In genomic region chr3:107332127-107332959, GRCm38 (mm10) we compare ENCODE assay signal across 9 mouse cellular contexts. TPM values are rescaled to one million over a fixed set of nuclear protein-coding genes. Genes with fewer than 3 reads are reported as not detected.
DNase-seq lines count a peak whose midpoint lies in the region; ATAC-seq and TF ChIP-seq lines count a peak whose summit lies in the region.
"Had no signal": no experiment of that assay in that cellular context is flagged by ENCODE, and none has a peak within 500 bp of the region (broad histone marks: within the 10 kb centered on the region; RNA-seq: fewer than 3 reads in every experiment).

No protein-coding gene starts in this region.

- intact Hi-C loops in gastrocnemius, postnatal 14 days (cut with DNase I; ENCODE audit: low total_unique reads) = no loop called here

- peaks cover 16% of the 10 kb centered on the region for H3K4me1 ChIP-seq in cerebellum, adult 2 months (ENCODE audit: control insufficient read depth, insufficient read depth, low read length)
- peaks cover 19% of the 10 kb centered on the region for H3K4me1 ChIP-seq in intestine, embryonic 16.5 days (ENCODE audit: control insufficient read depth, insufficient read depth, low read length)
- peaks cover 17% of the 10 kb centered on the region for H3K4me1 ChIP-seq in limb, embryonic 11.5 days (ENCODE audit: control insufficient read depth, insufficient read depth, low read length)
- H3K4me1 ChIP-seq in midbrain, embryonic 16.5 days (ENCODE audit: control insufficient read depth, insufficient read depth, low read length) = peaks cover 37% of the 10 kb centered on the region
- H3K4me1 ChIP-seq in testis, adult 2 months (ENCODE audit: control insufficient read depth, insufficient read depth, low read length) = peaks cover 9% of the 10 kb centered on the region

- DNase-seq in cerebellum, adult 2 months = peak in 1 of 2 experiments; percentile 46
- no peak for DNase-seq in cerebellum, adult 8-10 months
- DNase-seq in embryo, embryonic 10 days (ENCODE audit: low spot score) = peak; percentile 64
- DNase-seq in gastrocnemius, postnatal 14 days = peak; percentile 45
- peak; percentile 73 for DNase-seq in limb, embryonic 11.5 days (ENCODE audit: low spot score)

- no peak for TF ChIP-seq POLR2A in cerebellum, adult 2 months (IDR thresholded peaks at IDR 0.05; ENCODE audit: borderline replicate concordance, insufficient read depth, low read length)
- TF ChIP-seq POLR2A in testis, adult 2 months (IDR thresholded peaks at IDR 0.05; ENCODE audit: control insufficient read depth, low read depth, low read length) = no peak

- ATAC-seq in intestine, embryonic 16.5 days = peak; percentile 11; the same call in 1 of the 2 replicates
- peak; percentile 0; the same call in 1 of the 2 replicates for ATAC-seq in limb, embryonic 11.5 days (ENCODE audit: insufficient number of reproducible peaks, low FRiP score, low TSS enrichment, low read depth)
- ATAC-seq in midbrain, embryonic 16.5 days = peak; percentile 1

- peak overlapping the region; percentile 83 for H3K4me3 ChIP-seq in cerebellum, adult 2 months (replicated peaks; ENCODE audit: insufficient read depth, low read depth, low read length)
- peak overlapping the region; percentile 77 for H3K4me3 ChIP-seq in intestine, embryonic 16.5 days (ENCODE audit: low read length)
- H3K4me3 ChIP-seq in limb, embryonic 11.5 days (ENCODE audit: low read depth, low read length) = peak overlapping the region; percentile 88
- H3K4me3 ChIP-seq in midbrain, embryonic 16.5 days (ENCODE audit: low read depth, low read length) = peak overlapping the region; percentile 92
- H3K4me3 ChIP-seq in testis, adult 2 months (ENCODE audit: control insufficient read depth, low read depth, low read length) = peak overlapping the region; percentile 89

- WGBS in cerebellum, adult 2 months = under 1% methylated on average over 75 of the region's 75 CpGs
- under 1% methylated on average over 75 of the region's 75 CpGs for WGBS in intestine, embryonic 16.5 days
- WGBS in limb, embryonic 11.5 days = under 1% methylated on average over 75 of the region's 75 CpGs
- WGBS in midbrain, embryonic 16.5 days = under 1% methylated on average over 68 of the region's 75 CpGs

- no peak for TF ChIP-seq CTCF in cerebellum, adult 2 months (IDR thresholded peaks at IDR 0.05; ENCODE audit: borderline replicate concordance, insufficient read depth, low read depth, low read length)
- TF ChIP-seq CTCF in testis, adult 2 months (IDR thresholded peaks at IDR 0.05; ENCODE audit: control insufficient read depth, insufficient read depth, insufficient replicate concordance, low read depth, low read length) = no peak

- H3K36me3 ChIP-seq in intestine, embryonic 16.5 days (ENCODE audit: control insufficient read depth, insufficient read depth, low read length) = peaks cover 7% of the 10 kb centered on the region; the same call in 1 of the 2 replicates
- H3K36me3 ChIP-seq in limb, embryonic 11.5 days (ENCODE audit: control insufficient read depth, insufficient read depth, low read length) = peaks cover 11% of the 10 kb centered on the region; the same call in 1 of the 2 replicates
- 0 out of 2 replicates have a peak, but pooled peaks cover 3% of the 10 kb centered on the region for H3K36me3 ChIP-seq in midbrain, embryonic 16.5 days (ENCODE audit: control insufficient read depth, insufficient read depth, low read length)
- H3K36me3 ChIP-seq in testis, adult 2 months (ENCODE audit: control insufficient read depth, insufficient read depth, low read length) = peaks cover 6% of the 10 kb centered on the region; the same call in 1 of the 2 replicates

- H3K27me3 ChIP-seq in cerebellum, adult 2 months (ENCODE audit: control insufficient read depth, insufficient read depth, low read length) = no peaks in the 10 kb centered on the region
- no peaks in the 10 kb centered on the region for H3K27me3 ChIP-seq in intestine, embryonic 16.5 days (replicated peaks; ENCODE audit: control insufficient read depth, insufficient read depth, low read length)
- no peaks in the 10 kb centered on the region for H3K27me3 ChIP-seq in limb, embryonic 11.5 days (ENCODE audit: control insufficient read depth, insufficient read depth, low read length)
- no peaks in the 10 kb centered on the region for H3K27me3 ChIP-seq in midbrain, embryonic 16.5 days (ENCODE audit: control insufficient read depth, insufficient read depth, low read depth, low read length)
- no peaks in the 10 kb centered on the region for H3K27me3 ChIP-seq in testis, adult 2 months (ENCODE audit: control insufficient read depth, insufficient read depth, low read length)
- H3K27me3 ChIP-seq: Patski had no signal

- H3K4me2 ChIP-seq in intestine, embryonic 16.5 days (ENCODE audit: low read depth, low read length) = peak overlapping the region; percentile 86
- peak overlapping the region; percentile 87 for H3K4me2 ChIP-seq in limb, embryonic 11.5 days (ENCODE audit: low read depth, severe bottlenecking)
- peak overlapping the region; percentile 92 for H3K4me2 ChIP-seq in midbrain, embryonic 16.5 days (ENCODE audit: low read length)

- H3K27ac ChIP-seq in cerebellum, adult 2 months (ENCODE audit: insufficient read depth, low read length) = peak overlapping the region; percentile 31; the same call in 1 of the 2 replicates
- peak overlapping the region; percentile 85 for H3K27ac ChIP-seq in intestine, embryonic 16.5 days (ENCODE audit: low read length)
- H3K27ac ChIP-seq in limb, embryonic 11.5 days (replicated peaks; ENCODE audit: low read depth, low read length) = peak overlapping the region; percentile 97
- peak overlapping the region; percentile 90 for H3K27ac ChIP-seq in midbrain, embryonic 16.5 days (ENCODE audit: low read length)
- H3K27ac ChIP-seq in testis, adult 2 months (ENCODE audit: control insufficient read depth, insufficient read depth, low read depth, low read length) = peak overlapping the region; percentile 99

- H3K9ac ChIP-seq in intestine, embryonic 16.5 days (ENCODE audit: low read depth, low read length) = peak overlapping the region; percentile 83
- H3K9ac ChIP-seq in limb, embryonic 11.5 days (ENCODE audit: low read length) = peak overlapping the region; percentile 90
- peak overlapping the region; percentile 84 for H3K9ac ChIP-seq in midbrain, embryonic 16.5 days (ENCODE audit: low read depth, low read length)

- H3K9me3 ChIP-seq in intestine, embryonic 16.5 days (ENCODE audit: control insufficient read depth, low read length) = no peaks in the 10 kb centered on the region
- no peaks in the 10 kb centered on the region for H3K9me3 ChIP-seq in limb, embryonic 11.5 days (ENCODE audit: control insufficient read depth, low read length)
- H3K9me3 ChIP-seq in midbrain, embryonic 16.5 days (replicated peaks; ENCODE audit: control insufficient read depth, low read length, poor library complexity, severe bottlenecking) = no peaks in the 10 kb centered on the region

RNA-seq across cellular contexts. Expression of gene Rbm15, which starts 1.1 kb away (rescaled TPM):
- polyA plus RNA-seq in cerebellum, adult 2 months (2012; rRNA removed) = 7.0 and 8.1 TPM in 2 replicates
- 10 to 100 TPM; 16.9 to 18.0 TPM for total RNA-seq in gastrocnemius, postnatal 14 days (2021)
- polyA plus RNA-seq in intestine, embryonic 16.5 days (2015; fragmentation: Nextera tagmentation; extraction: Ambion mirVana) = 11.1 and 11.5 TPM in 2 replicates
- polyA plus RNA-seq in limb, embryonic 11.5 days (2014; fragmentation: Nextera tagmentation; extraction: Ambion mirVana) = 19.0 and 22.6 TPM in 2 replicates
- polyA plus RNA-seq in midbrain, embryonic 16.5 days (2015; fragmentation: Nextera tagmentation; extraction: Ambion mirVana) = 5.7 and 6.5 TPM in 2 replicates
- 8.5 and 8.8 TPM in 2 replicates for polyA plus RNA-seq in testis, adult 2 months (2012; rRNA removed)

RNA-seq across cellular contexts. Expression of gene Slc16a4, which starts 41.3 kb away (rescaled TPM):
- polyA plus RNA-seq in cerebellum, adult 2 months (2012; rRNA removed) = 2.6 and 2.8 TPM in 2 replicates
- total RNA-seq in gastrocnemius, postnatal 14 days (2021) = under 1 TPM; 0.18 to 0.25 TPM
- 1.5 and 1.7 TPM in 2 replicates for polyA plus RNA-seq in intestine, embryonic 16.5 days (2015; fragmentation: Nextera tagmentation; extraction: Ambion mirVana)
- polyA plus RNA-seq in limb, embryonic 11.5 days (2014; fragmentation: Nextera tagmentation; extraction: Ambion mirVana) = 4.5 and 5.1 TPM in 2 replicates
- polyA plus RNA-seq in midbrain, embryonic 16.5 days (2015; fragmentation: Nextera tagmentation; extraction: Ambion mirVana) = 2.4 and 2.6 TPM in 2 replicates
- polyA plus RNA-seq in testis, adult 2 months (2012; rRNA removed) = 0.51 and 1.1 TPM in 2 replicates

RNA-seq across cellular contexts. Expression of gene Lamtor5, which starts 53.7 kb away (rescaled TPM):
- polyA plus RNA-seq in cerebellum, adult 2 months (2012; rRNA removed) = 153 and 162 TPM in 2 replicates
- 10 to 100 TPM; 46.8 to 53.2 TPM for total RNA-seq in gastrocnemius, postnatal 14 days (2021)
- polyA plus RNA-seq in intestine, embryonic 16.5 days (2015; fragmentation: Nextera tagmentation; extraction: Ambion mirVana) = 208 and 217 TPM in 2 replicates
- polyA plus RNA-seq in limb, embryonic 11.5 days (2014; fragmentation: Nextera tagmentation; extraction: Ambion mirVana) = 174 and 175 TPM in 2 replicates
- polyA plus RNA-seq in midbrain, embryonic 16.5 days (2015; fragmentation: Nextera tagmentation; extraction: Ambion mirVana) = 175 and 178 TPM in 2 replicates
- 73.5 and 76.0 TPM in 2 replicates for polyA plus RNA-seq in testis, adult 2 months (2012; rRNA removed)

Comparison
In these comparisons a context has a peak if more than half of its experiments do, and no peak if none do; other contexts are left out.
1. H3K27ac ChIP-seq: peak in every context shown above with its lines; median percentile 99 in testis, adult 2 months; 97 in limb, embryonic 11.5 days; 90 in midbrain, embryonic 16.5 days; 85 in intestine, embryonic 16.5 days; 31 in cerebellum, adult 2 months.